Mouse (Mus musculus) MEL (cell line): ENCODE data around the gene Elovl5. TPM values are rescaled to one million over a fixed set of nuclear protein-coding genes. Genes with fewer than 3 reads are reported as not detected.

Source experiments
- DNase-seq: peaks from one replicate; pipeline ENCODE4 v3.0.0; 2011; ENCODE audit warnings: low read depth, low spot score
- H3K27ac ChIP-seq: 2 replicates; pipeline ENCODE4 v1.5.1; 2012; ENCODE audit warnings: low read depth, mild to moderate bottlenecking, control low read depth, low read length, moderate library complexity; ENCODE audit not compliant: control insufficient read depth
- H3K27me3 ChIP-seq, 2 experiments: fragments of 150-350 bp in 1 of 2; sonication (generic) in 1 of 2; 2 replicates each; pipeline ENCODE4 v1.6.1; 2012; ENCODE audit warnings: low read length in 2 of 2, mild to moderate bottlenecking in 2 of 2, improper control_type of control experiment in 1 of 2, moderate library complexity in 1 of 2; ENCODE audit not compliant: insufficient read depth in 2 of 2, control insufficient read depth in 1 of 2
- H3K36me3 ChIP-seq, 2 experiments: 2 replicates each; pipeline ENCODE4 v1.6.1; 2012 to 2014; ENCODE audit warnings: low read length in 2 of 2, improper control_type of control experiment in 1 of 2, inconsistent platforms in 1 of 2, mild to moderate bottlenecking in 1 of 2; ENCODE audit not compliant: insufficient read depth in 2 of 2, control insufficient read depth in 1 of 2
- H3K4me1 ChIP-seq, 2 experiments: fragments of 150-350 bp in 1 of 2; sonication (generic) in 1 of 2; 2 replicates each; pipeline ENCODE4 v1.6.1; 2012; ENCODE audit warnings: low read length in 2 of 2, improper control_type of control experiment in 1 of 2, mild to moderate bottlenecking in 1 of 2; ENCODE audit not compliant: insufficient read depth in 2 of 2, control insufficient read depth in 1 of 2
- H3K4me3 ChIP-seq, 2 experiments: fragments of 150-350 bp in 1 of 2; sonication (generic) in 1 of 2; 2 replicates each; pipeline ENCODE4 v1.5.1; 2012; ENCODE audit warnings: low read depth in 2 of 2, low read length in 2 of 2, mild to moderate bottlenecking in 2 of 2, moderate library complexity in 2 of 2, control low read depth in 1 of 2, improper control_type of control experiment in 1 of 2; ENCODE audit not compliant: control insufficient read depth in 1 of 2, insufficient read depth in 1 of 2
- H3K79me2 ChIP-seq: 2 replicates; pipeline ENCODE4 v1.6.1; 2012; ENCODE audit warnings: mild to moderate bottlenecking, low read length, moderate library complexity; ENCODE audit not compliant: control insufficient read depth, poor library complexity, insufficient read depth
- H3K9ac ChIP-seq: 2 replicates; pipeline ENCODE4 v1.6.1; 2012; ENCODE audit warnings: low read depth, mild to moderate bottlenecking, control low read depth, low read length, moderate library complexity; ENCODE audit not compliant: control insufficient read depth, poor library complexity, severe bottlenecking
- H3K9me3 ChIP-seq: fragments of 150-350 bp; sonication (generic); replicated peaks from 2 replicates; pipeline ENCODE4 v1.6.1; 2012; ENCODE audit warnings: mild to moderate bottlenecking, low read length, improper control_type of control experiment, moderate library complexity; ENCODE audit not compliant: insufficient read depth
- CHD1 ChIP-seq: IDR thresholded peaks from 2 replicates; pipeline ENCODE4 v1.6.1; 2012; ENCODE audit warnings: low read depth, mild to moderate bottlenecking, inconsistent platforms, low read length, improper control_type of control experiment
- CTCF ChIP-seq, 3 experiments: IDR thresholded peaks in 2 of 3; conservative IDR thresholded peaks in 1 of 3; 2 replicates each; pipeline ENCODE4 v1.5.1; 2011 to 2012; ENCODE audit warnings: low read length in 3 of 3, low read depth in 2 of 3, mild to moderate bottlenecking in 2 of 3, improper control_type of control experiment in 1 of 3, inconsistent platforms in 1 of 3, mixed read lengths in 1 of 3, moderate library complexity in 1 of 3; ENCODE audit not compliant: control insufficient read depth in 1 of 3, insufficient read depth in 1 of 3, poor library complexity in 1 of 3, severe bottlenecking in 1 of 3
- E2F4 ChIP-seq: IDR thresholded peaks from 2 replicates; pipeline ENCODE4 v1.6.1; 2011; ENCODE audit warnings: low read depth, low read length, improper control_type of control experiment, borderline replicate concordance
- ELF1 ChIP-seq: IDR thresholded peaks from 2 replicates; pipeline ENCODE4 v1.6.1; 2014; ENCODE audit warnings: low read depth, mild to moderate bottlenecking, inconsistent platforms, low read length, improper control_type of control experiment, moderate library complexity
- EP300 ChIP-seq, 2 experiments: IDR thresholded peaks; 2 replicates each; pipeline ENCODE4 v1.6.1; 2011; ENCODE audit warnings: improper control_type of control experiment in 2 of 2, low read length in 2 of 2, low read depth in 1 of 2, mild to moderate bottlenecking in 1 of 2
- ETS1 ChIP-seq: IDR thresholded peaks from 2 replicates; pipeline ENCODE4 v1.6.1; 2012; ENCODE audit warnings: low read depth, mild to moderate bottlenecking, inconsistent platforms, low read length, improper control_type of control experiment, moderate library complexity
- GABPA ChIP-seq: IDR thresholded peaks from 2 replicates; pipeline ENCODE4 v1.6.1; 2012; ENCODE audit warnings: low read depth, mild to moderate bottlenecking, inconsistent platforms, low read length, improper control_type of control experiment, moderate library complexity
- GATA1 ChIP-seq: IDR thresholded peaks from 2 replicates; pipeline ENCODE4 v1.6.1; 2011; ENCODE audit warnings: low read depth, low read length, improper control_type of control experiment
- KAT2A ChIP-seq: conservative IDR thresholded peaks from 2 replicates; pipeline ENCODE4 v1.6.1; 2012; ENCODE audit warnings: low read depth, low read length, improper control_type of control experiment, inconsistent platforms
- MAFK ChIP-seq: IDR thresholded peaks from 2 replicates; pipeline ENCODE4 v1.6.1; 2011; ENCODE audit warnings: low read depth, mild to moderate bottlenecking, low read length, improper control_type of control experiment, borderline replicate concordance
- MAX ChIP-seq: IDR thresholded peaks from 2 replicates; pipeline ENCODE4 v1.6.1; 2011; ENCODE audit warnings: low read length, improper control_type of control experiment
- MEF2A ChIP-seq: IDR thresholded peaks from 2 replicates; pipeline ENCODE4 v1.6.1; 2014; ENCODE audit warnings: low read depth, mild to moderate bottlenecking, inconsistent platforms, low read length, improper control_type of control experiment; ENCODE audit not compliant: poor library complexity, insufficient replicate concordance, severe bottlenecking; ENCODE audit errors: extremely low read depth
- MXI1 ChIP-seq: IDR thresholded peaks from 2 replicates; pipeline ENCODE4 v1.6.1; 2011; ENCODE audit warnings: mild to moderate bottlenecking, low read depth, low read length, improper control_type of control experiment
- MYB ChIP-seq: IDR thresholded peaks from 2 replicates; pipeline ENCODE4 v1.6.1; 2011; ENCODE audit warnings: mild to moderate bottlenecking, low read depth, low read length, improper control_type of control experiment
- MYC ChIP-seq: IDR thresholded peaks from 2 replicates; pipeline ENCODE4 v1.6.1; 2011; ENCODE audit warnings: low read depth, mild to moderate bottlenecking, low read length, improper control_type of control experiment, moderate library complexity
- NELFE ChIP-seq: IDR thresholded peaks from 2 replicates; pipeline ENCODE4 v1.6.1; 2011; ENCODE audit warnings: low read depth, low read length, improper control_type of control experiment
- POLR2A ChIP-seq, 2 experiments: IDR thresholded peaks; 2 replicates each; pipeline ENCODE4 v1.6.1; 2011 to 2012; ENCODE audit warnings: low read length in 2 of 2, mild to moderate bottlenecking in 2 of 2, control low read depth in 1 of 2, improper control_type of control experiment in 1 of 2, low read depth in 1 of 2, moderate library complexity in 1 of 2; ENCODE audit not compliant: control insufficient read depth in 1 of 2, insufficient read depth in 1 of 2, poor library complexity in 1 of 2
- POLR2AphosphoS5 ChIP-seq: IDR thresholded peaks from 2 replicates; pipeline ENCODE4 v1.6.1; 2012; ENCODE audit warnings: low read depth, borderline replicate concordance, mild to moderate bottlenecking, inconsistent platforms, low read length, moderate library complexity, mixed read lengths
- RAD21 ChIP-seq: IDR thresholded peaks from 2 replicates; pipeline ENCODE4 v1.6.1; 2011; ENCODE audit warnings: mild to moderate bottlenecking, low read depth, low read length, improper control_type of control experiment
- RCOR1 ChIP-seq: IDR thresholded peaks from 2 replicates; pipeline ENCODE4 v1.6.1; 2012; ENCODE audit warnings: low read depth, mild to moderate bottlenecking, inconsistent platforms, low read length, improper control_type of control experiment
- SMC3 ChIP-seq: IDR thresholded peaks from 2 replicates; pipeline ENCODE4 v1.6.1; 2011; ENCODE audit warnings: low read depth, low read length, improper control_type of control experiment
- TAL1 ChIP-seq: IDR thresholded peaks from 2 replicates; pipeline ENCODE4 v1.6.1; 2012; ENCODE audit warnings: mild to moderate bottlenecking, inconsistent platforms, low read length, moderate library complexity, mixed read lengths
- USF2 ChIP-seq, 2 experiments: IDR thresholded peaks; 2 replicates each; pipeline ENCODE4 v1.6.1; 2011 to 2012; ENCODE audit warnings: improper control_type of control experiment in 2 of 2, low read length in 2 of 2, borderline replicate concordance in 1 of 2, inconsistent platforms in 1 of 2, low read depth in 1 of 2, mild to moderate bottlenecking in 1 of 2; ENCODE audit not compliant: insufficient read depth in 1 of 2
- ZC3H11A ChIP-seq: IDR thresholded peaks from 2 replicates; pipeline ENCODE4 v1.6.1; 2012; ENCODE audit warnings: low read depth, mild to moderate bottlenecking, inconsistent platforms, low read length, improper control_type of control experiment
- ZKSCAN1 ChIP-seq: IDR thresholded peaks from 2 replicates; pipeline ENCODE4 v1.6.1; 2012; ENCODE audit warnings: low read depth, mild to moderate bottlenecking, inconsistent platforms, low read length, improper control_type of control experiment, moderate library complexity
- ZNF384 ChIP-seq: IDR thresholded peaks from 2 replicates; pipeline ENCODE4 v1.6.1; 2012; ENCODE audit warnings: low read depth, mild to moderate bottlenecking, inconsistent platforms, low read length, improper control_type of control experiment
- polyA plus RNA-seq, 2 experiments: library from polyadenylated mRNA; stranded (reverse) in 1 of 2; unstranded in 1 of 2; fragments of >175 nt in 1 of 2; fragments of >200 nt in 1 of 2; gene quantifications; 2 replicates each; pipeline versions ENCODE4 v1.2.1 to v1.2.4; 2012; ENCODE audit warnings: low replicate concordance in 2 of 2, low read depth in 1 of 2; ENCODE audit not compliant: insufficient read length in 2 of 2, insufficient read depth in 1 of 2, missing spikeins in 1 of 2
- total RNA-seq: library from RNA; depleted of rRNA; stranded (reverse); fragments of 300-350 nt; gene quantifications from 2 replicates; pipeline ENCODE4 v1.2.3, GENCODE M21; 2012

The Elovl5 gene
- total and polyA plus RNA-seq, 3 experiments: 52.3 to 73.0 (median 58.3) TPM

DNA sequence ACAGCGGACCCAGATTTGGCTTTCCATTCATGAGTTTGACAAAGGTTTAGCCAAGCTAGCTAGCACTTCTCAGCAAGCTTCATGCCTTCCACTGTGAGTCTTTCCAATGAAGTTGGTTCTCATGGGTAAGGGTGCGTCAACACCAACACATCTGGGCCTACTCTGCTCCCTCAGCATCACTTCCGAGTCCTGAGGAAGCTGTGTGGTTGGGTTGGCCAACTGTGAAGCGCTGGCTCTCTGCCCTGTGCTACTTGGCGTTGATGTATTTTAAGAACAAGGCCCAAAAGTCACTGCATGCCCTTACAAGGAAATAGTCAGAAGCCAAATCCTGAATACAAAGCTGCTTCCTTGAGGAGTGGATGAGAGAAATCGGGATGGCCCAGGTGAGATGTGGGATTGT lies 75.1 kb downstream of the Elovl5 start:
- no peaks in the 10 kb centered on the region for H3K9me3 ChIP-seq
- peaks cover 0 to 9% of the 10 kb centered on the region in 2 experiments; a peak in 2 of 4 replicates for H3K36me3 ChIP-seq
- peaks cover 6 to 9% of the 10 kb centered on the region in 2 experiments for H3K4me1 ChIP-seq
- H3K27me3 ChIP-seq: no peaks in the 10 kb centered on the region
- no peak overlapping the region for H3K9ac ChIP-seq
- no peak overlapping the region for H3K4me3 ChIP-seq
- no peak overlapping the region for H3K27ac ChIP-seq
- H3K79me2 ChIP-seq: no peaks in the 10 kb centered on the region
- no peak for DNase-seq
- TF ChIP-seq MYB: no peak
- TF ChIP-seq GATA1: no peak
- no peak for TF ChIP-seq E2F4
- TF ChIP-seq RAD21: no peak
- no peak for TF ChIP-seq NELFE
- no peak for TF ChIP-seq GABPA
- TF ChIP-seq MYC: no peak
- TF ChIP-seq MAX: no peak
- TF ChIP-seq MAFK: no peak
- TF ChIP-seq TAL1: no peak

GRCm38 (mm10) chr9:77993101-77993500 lies 75.9 kb downstream of the Elovl5 start:
- Histone ChIP-seq H3K27me3 (no peaks in the 10 kb centered on the region), H3K27ac (no peak overlapping the region), H3K9me3 (no peaks in the 10 kb centered on the region), H3K79me2 (no peaks in the 10 kb centered on the region), H3K36me3 (peaks cover 0 to 9% of the 10 kb centered on the region in 2 experiments; a peak in 2 of 4 replicates), H3K4me1 (peaks cover 6 to 9% of the 10 kb centered on the region in 2 experiments), H3K9ac (no peak overlapping the region), H3K4me3 (no peak overlapping the region)
- no peak for DNase-seq
- TF ChIP-seq USF2 (IDR thresholded peaks at IDR 0.05; ENCODE audit: borderline replicate concordance in 1 of 2, insufficient read depth in 1 of 2, low read depth in 1 of 2, low read length in 2 of 2): no peak
- no peak for TF ChIP-seq ZC3H11A
- no peak for TF ChIP-seq TAL1
- no peak for TF ChIP-seq MAFK
- TF ChIP-seq ZKSCAN1: no peak
- no peak for TF ChIP-seq CTCF (IDR thresholded peaks at IDR 0.05 in 2 of 3, conservative IDR thresholded peaks at IDR 0.05 in 1 of 3; ENCODE audit: control insufficient read depth in 1 of 3, insufficient read depth in 1 of 3, low read depth in 2 of 3, low read length in 3 of 3, poor library complexity in 1 of 3, severe bottlenecking in 1 of 3)
- TF ChIP-seq ELF1: no peak
- no peak for TF ChIP-seq CHD1
- no peak for TF ChIP-seq MYB
- no peak for TF ChIP-seq POLR2A (IDR thresholded peaks at IDR 0.05; ENCODE audit: control insufficient read depth in 1 of 2, insufficient read depth in 1 of 2, low read depth in 1 of 2, low read length in 2 of 2, poor library complexity in 1 of 2)
- TF ChIP-seq ETS1: no peak
- no peak for TF ChIP-seq EP300 (IDR thresholded peaks at IDR 0.05; ENCODE audit: low read depth in 1 of 2, low read length in 2 of 2)
- no peak for TF ChIP-seq ZNF384
- no peak for TF ChIP-seq KAT2A
- TF ChIP-seq SMC3: no peak
- TF ChIP-seq POLR2AphosphoS5: no peak
- TF ChIP-seq MXI1: no peak
- TF ChIP-seq MEF2A: no peak
- no peak for TF ChIP-seq RCOR1
- TF ChIP-seq GATA1: no peak
